In the genomic region with DNA sequence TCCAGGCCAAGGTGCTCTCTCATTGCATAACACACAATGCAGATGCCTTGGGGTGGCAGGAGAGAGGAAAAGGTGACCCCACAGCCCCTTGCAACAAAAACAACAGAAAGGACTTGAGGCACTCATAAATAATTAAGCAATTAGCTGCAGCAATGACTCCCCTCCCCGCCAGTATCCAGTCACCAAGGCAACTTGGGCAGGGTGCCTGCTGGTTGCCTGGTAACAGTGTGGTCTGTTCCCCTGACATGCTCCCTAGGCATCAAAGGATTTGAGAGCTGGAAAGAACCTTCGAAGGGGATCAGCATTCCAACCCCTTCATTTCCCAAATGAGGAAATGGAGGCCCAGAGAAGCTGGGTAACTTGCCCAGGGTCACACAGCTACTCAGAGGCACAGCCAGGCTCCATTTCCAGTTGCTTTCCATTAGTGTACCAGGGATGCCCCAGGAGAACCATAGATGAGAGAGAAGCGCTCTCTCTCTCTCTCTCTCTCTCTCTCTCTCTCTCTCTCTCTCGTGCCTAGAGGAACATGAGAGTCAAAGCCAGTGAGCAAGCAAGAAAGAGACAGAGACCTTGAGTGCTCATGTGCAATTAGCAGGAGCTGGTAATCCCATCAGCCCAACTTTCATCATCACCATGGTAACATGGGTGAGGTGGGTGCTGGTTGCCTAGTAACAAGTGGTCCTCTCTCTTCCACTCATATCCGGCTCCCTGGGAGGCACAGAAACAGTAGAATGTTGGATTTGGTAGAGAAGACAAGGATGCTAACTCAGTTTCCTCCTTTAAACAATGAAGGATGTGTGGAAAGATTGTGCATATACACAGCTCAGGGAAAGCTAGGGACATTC, we compare ENCODE assay signal across 9 mouse cellular contexts. TPM values are rescaled to one million over a fixed set of nuclear protein-coding genes. Genes with fewer than 3 reads are reported as not detected.
A peak's percentile ranks its signal among the peaks of the same experiment; 100 is the strongest.
DNase-seq lines count a peak whose midpoint lies in the region; ATAC-seq lines count a peak whose summit lies in the region.
"Had no signal": no experiment of that assay in that cellular context is flagged by ENCODE, and none has a peak within 500 bp of the region (broad histone marks: within the 10 kb centered on the region; RNA-seq: fewer than 3 reads in every experiment).

No protein-coding gene starts in this region.

- no peaks in the 10 kb centered on the region for H3K36me3 ChIP-seq in forebrain, embryonic 11.5 days (ENCODE audit: control insufficient read depth, insufficient read depth, low read length)
- no peaks in the 10 kb centered on the region for H3K36me3 ChIP-seq in midbrain, embryonic 12.5 days
- no peaks in the 10 kb centered on the region for H3K36me3 ChIP-seq in liver, embryonic 11.5 days (ENCODE audit: control insufficient read depth, insufficient read depth, low read length)
- H3K36me3 ChIP-seq: lung, embryonic 15.5 days had no signal

- peaks cover 22% of the 10 kb centered on the region for H3K4me1 ChIP-seq in forebrain, embryonic 11.5 days (replicated peaks; ENCODE audit: control insufficient read depth, insufficient read depth, low read length)
- peaks cover 49% of the 10 kb centered on the region for H3K4me1 ChIP-seq in midbrain, embryonic 12.5 days
- peaks cover 3% of the 10 kb centered on the region; the same call in 1 of the 2 replicates for H3K4me1 ChIP-seq in liver, embryonic 11.5 days (replicated peaks; ENCODE audit: control insufficient read depth, insufficient read depth, low read length)

- H3K27ac ChIP-seq in forebrain, embryonic 11.5 days (ENCODE audit: low read depth, low read length) = peak overlapping the region; percentile 7; the same call in 1 of the 2 replicates
- H3K27ac ChIP-seq in midbrain, embryonic 12.5 days (replicated peaks) = peak overlapping the region; percentile 73
- H3K27ac ChIP-seq in liver, embryonic 11.5 days (ENCODE audit: low read depth, low read length) = no peak overlapping the region
- H3K27ac ChIP-seq: lung, embryonic 15.5 days had no signal

- WGBS in forebrain, embryonic 11.5 days = 9% methylated on average over 5 of the region's 5 CpGs
- 22% methylated on average over 5 of the region's 5 CpGs for WGBS in midbrain, embryonic 12.5 days
- 50% methylated on average over 5 of the region's 5 CpGs for WGBS in liver, embryonic 11.5 days

- DNase-seq in brain, adult 2 months (ENCODE audit: low read depth, low spot score) = peak; percentile 91
- peak; percentile 86 for DNase-seq in forebrain, embryonic 11.5 days (ENCODE audit: low spot score)
- DNase-seq in kidney, postnatal 36 days = peak; percentile 59 to 61
- no peak for DNase-seq in thymus, postnatal 0 days (ENCODE audit: low spot score)
- DNase-seq in urinary bladder, postnatal 25 days (ENCODE audit: low spot score) = no peak
- no peak for DNase-seq in liver, embryonic 11.5 days (ENCODE audit: low spot score)

- H3K9ac ChIP-seq in forebrain, embryonic 11.5 days (ENCODE audit: low read length) = no peak overlapping the region
- no peak overlapping the region for H3K9ac ChIP-seq in midbrain, embryonic 12.5 days (replicated peaks)
- H3K9ac ChIP-seq in liver, embryonic 11.5 days (ENCODE audit: low read depth, low read length) = no peak overlapping the region
- H3K9ac ChIP-seq: lung, embryonic 15.5 days had no signal

- no peaks in the 10 kb centered on the region for H3K9me3 ChIP-seq in forebrain, embryonic 11.5 days (ENCODE audit: control insufficient read depth, low read length)
- H3K9me3 ChIP-seq in midbrain, embryonic 12.5 days = no peaks in the 10 kb centered on the region
- no peaks in the 10 kb centered on the region for H3K9me3 ChIP-seq in liver, embryonic 11.5 days (ENCODE audit: control insufficient read depth, low read length)
- H3K9me3 ChIP-seq: lung, embryonic 15.5 days had no signal

- H3K27me3 ChIP-seq in forebrain, embryonic 11.5 days (ENCODE audit: control insufficient read depth, insufficient read depth, low read length) = no peaks in the 10 kb centered on the region
- peaks cover 25% of the 10 kb centered on the region for H3K27me3 ChIP-seq in midbrain, embryonic 12.5 days
- peaks cover 21% of the 10 kb centered on the region for H3K27me3 ChIP-seq in liver, embryonic 11.5 days (replicated peaks; ENCODE audit: control insufficient read depth, insufficient read depth, low read length)
- H3K27me3 ChIP-seq: lung, embryonic 15.5 days had no signal

- H3K4me2 ChIP-seq in forebrain, embryonic 11.5 days (ENCODE audit: low read depth, low read length, severe bottlenecking) = no peak overlapping the region
- peak overlapping the region; percentile 21; the same call in 1 of the 2 replicates for H3K4me2 ChIP-seq in midbrain, embryonic 12.5 days (replicated peaks)
- no peak overlapping the region for H3K4me2 ChIP-seq in liver, embryonic 11.5 days
- H3K4me2 ChIP-seq: lung, embryonic 15.5 days had no signal

- H3K4me3 ChIP-seq in forebrain, embryonic 11.5 days (ENCODE audit: low read depth, low read length) = no peak overlapping the region
- H3K4me3 ChIP-seq in midbrain, embryonic 12.5 days = no peak overlapping the region
- no peak overlapping the region for H3K4me3 ChIP-seq in liver, embryonic 11.5 days (ENCODE audit: low read depth, low read length)
- H3K4me3 ChIP-seq: lung, embryonic 15.5 days had no signal

- ATAC-seq in forebrain, embryonic 11.5 days (replicated peaks; ENCODE audit: low FRiP score) = peak; percentile 79
- ATAC-seq in midbrain, embryonic 12.5 days (ENCODE audit: low FRiP score, low read depth) = peak; percentile 72
- ATAC-seq in liver, embryonic 11.5 days (replicated peaks; ENCODE audit: low FRiP score) = no peak
- no peak for ATAC-seq in megakaryocyte, adult 5-6 weeks (ENCODE audit: poor library complexity, severe bottlenecking)

RNA-seq across cellular contexts. Expression of a gene that starts 3.1 kb away (rescaled TPM):
- polyA plus RNA-seq in forebrain, embryonic 11.5 days (2014; fragmentation: Nextera tagmentation; extraction: Ambion mirVana) = 5.3 and 5.7 TPM in 2 replicates
- polyA plus RNA-seq in midbrain, embryonic 12.5 days (2016; fragmentation: Nextera tagmentation; extraction: Ambion mirVana) = 4.5 and 6.9 TPM in 2 replicates
- polyA plus RNA-seq in thymus, postnatal 0 days (2015; fragmentation: Nextera tagmentation; extraction: Ambion mirVana) = 2.4 and 6.4 TPM in 2 replicates
- polyA plus RNA-seq in liver, embryonic 11.5 days (2014; fragmentation: Nextera tagmentation; extraction: Ambion mirVana) = 2.0 and 2.4 TPM in 2 replicates
- total RNA-seq in megakaryocyte, adult 5-6 weeks (2015) = 9.6 and 12.1 TPM in 2 replicates
- 4.4 and 4.8 TPM in 2 replicates for total RNA-seq in megakaryocyte, adult 5-6 weeks (2017)

RNA-seq across cellular contexts. Expression of a gene that starts 3.1 kb away (rescaled TPM):
- polyA plus RNA-seq in forebrain, embryonic 11.5 days (2014; fragmentation: Nextera tagmentation; extraction: Ambion mirVana) = 14.2 and 15.5 TPM in 2 replicates
- 12.5 and 13.0 TPM in 2 replicates for polyA plus RNA-seq in midbrain, embryonic 12.5 days (2016; fragmentation: Nextera tagmentation; extraction: Ambion mirVana)
- polyA plus RNA-seq in thymus, postnatal 0 days (2015; fragmentation: Nextera tagmentation; extraction: Ambion mirVana) = 36.4 and 43.2 TPM in 2 replicates
- 4.1 and 4.5 TPM in 2 replicates for polyA plus RNA-seq in liver, embryonic 11.5 days (2014; fragmentation: Nextera tagmentation; extraction: Ambion mirVana)
- 48.3 and 53.0 TPM in 2 replicates for total RNA-seq in megakaryocyte, adult 5-6 weeks (2015)
- total RNA-seq in megakaryocyte, adult 5-6 weeks (2017) = 45.4 and 56.4 TPM in 2 replicates

RNA-seq across cellular contexts. Expression of a gene that starts 22.8 kb away (rescaled TPM):
- polyA plus RNA-seq in forebrain, embryonic 11.5 days (2014; fragmentation: Nextera tagmentation; extraction: Ambion mirVana) = 4.4 and 6.8 TPM in 2 replicates
- polyA plus RNA-seq in midbrain, embryonic 12.5 days (2016; fragmentation: Nextera tagmentation; extraction: Ambion mirVana) = 5.3 and 7.4 TPM in 2 replicates
- 1.7 and 2.3 TPM in 2 replicates for polyA plus RNA-seq in thymus, postnatal 0 days (2015; fragmentation: Nextera tagmentation; extraction: Ambion mirVana)
- polyA plus RNA-seq in liver, embryonic 11.5 days (2014; fragmentation: Nextera tagmentation; extraction: Ambion mirVana) = 0.53 and 0.55 TPM in 2 replicates
- 4.1 and 5.1 TPM in 2 replicates for total RNA-seq in megakaryocyte, adult 5-6 weeks (2015)
- total RNA-seq in megakaryocyte, adult 5-6 weeks (2017) = 4.2 and 4.7 TPM in 2 replicates

RNA-seq across cellular contexts. Expression of a gene that starts 56.5 kb away (rescaled TPM):
- 1.2 and 2.0 TPM in 2 replicates for polyA plus RNA-seq in forebrain, embryonic 11.5 days (2014; fragmentation: Nextera tagmentation; extraction: Ambion mirVana)
- polyA plus RNA-seq in midbrain, embryonic 12.5 days (2016; fragmentation: Nextera tagmentation; extraction: Ambion mirVana) = 0.31 TPM in 1 of 2 replicates, not detected in the other
- 0.18 and 0.28 TPM in 2 replicates for polyA plus RNA-seq in thymus, postnatal 0 days (2015; fragmentation: Nextera tagmentation; extraction: Ambion mirVana)
- polyA plus RNA-seq in liver, embryonic 11.5 days (2014; fragmentation: Nextera tagmentation; extraction: Ambion mirVana) = not detected in 2 replicates
- 4.7 and 6.3 TPM in 2 replicates for total RNA-seq in megakaryocyte, adult 5-6 weeks (2015)
- total RNA-seq in megakaryocyte, adult 5-6 weeks (2017) = 0.59 and 0.73 TPM in 2 replicates

Comparison
In these comparisons a context has a peak if more than half of its experiments do, and no peak if none do; other contexts are left out.
1. DNase-seq: peak in brain, adult 2 months (single experiment), forebrain, embryonic 11.5 days (single experiment) and kidney, postnatal 36 days (2 of 2); none in thymus, postnatal 0 days (single experiment), urinary bladder, postnatal 25 days (single experiment) and liver, embryonic 11.5 days (single experiment).
2. ATAC-seq: peak in forebrain, embryonic 11.5 days (single experiment) and midbrain, embryonic 12.5 days (single experiment); none in liver, embryonic 11.5 days (single experiment) and megakaryocyte, adult 5-6 weeks (single experiment).